Mouse (Mus musculus): ENCODE results near the gene Sgk1. TPM values are rescaled to one million over a fixed set of nuclear protein-coding genes. Genes with fewer than 3 reads are reported as not detected.

Gene Sgk1
- polyA plus RNA-seq, 2 experiments = 33.4 to 39.9 TPM

DNA sequence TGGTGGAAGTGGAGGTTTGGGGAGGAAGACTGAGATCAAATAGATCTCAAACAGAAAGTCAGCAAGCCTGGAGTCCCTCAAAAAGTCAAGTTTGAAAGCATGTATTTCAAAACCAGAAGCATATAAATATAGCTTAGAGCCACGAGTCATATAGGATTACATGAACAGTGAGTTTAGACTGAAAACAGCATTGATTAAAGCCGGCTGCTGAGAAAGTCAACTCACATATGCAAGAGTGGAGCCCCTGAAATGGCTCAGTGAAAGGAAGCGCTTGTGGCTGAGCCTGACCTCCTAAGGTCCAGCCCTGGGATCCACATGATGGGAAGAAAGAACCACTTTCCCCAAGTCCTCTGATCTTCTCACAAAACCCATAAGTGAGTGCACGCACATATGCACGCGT, 38.7 kb upstream of the Sgk1 start:
- TF ChIP-seq POLR2A (IDR thresholded peaks at IDR 0.05; ENCODE audit: borderline replicate concordance, extremely low read depth, insufficient read depth, insufficient read length) = no peak
- H3K36me3 ChIP-seq (ENCODE audit: control insufficient read depth, insufficient read depth, low read length) = no peaks in the 10 kb centered on the region
- no peaks in the 10 kb centered on the region for H3K27me3 ChIP-seq (ENCODE audit: control insufficient read depth, insufficient read depth, low read length)
- DNase-seq (ENCODE audit: low spot score) = no peak
- no peak for ATAC-seq (ENCODE audit: low FRiP score, low read depth)
- H3K4me1 ChIP-seq (ENCODE audit: control insufficient read depth, insufficient read depth, low read length) = no peaks in the 10 kb centered on the region
- no peak overlapping the region for H3K4me2 ChIP-seq (replicated peaks; ENCODE audit: low read depth, low read length, severe bottlenecking)
- H3K9ac ChIP-seq (ENCODE audit: low read depth, low read length, severe bottlenecking) = no peak overlapping the region
- no peaks in the 10 kb centered on the region for H3K9me3 ChIP-seq (ENCODE audit: control insufficient read depth, low read length)
- H3K4me3 ChIP-seq (replicated peaks; ENCODE audit: low read length) = no peak overlapping the region
- 78% methylated on average over 6 of the region's 6 CpGs for WGBS
- no peak overlapping the region for H3K27ac ChIP-seq (replicated peaks; ENCODE audit: low read depth, low read length)

DNA sequence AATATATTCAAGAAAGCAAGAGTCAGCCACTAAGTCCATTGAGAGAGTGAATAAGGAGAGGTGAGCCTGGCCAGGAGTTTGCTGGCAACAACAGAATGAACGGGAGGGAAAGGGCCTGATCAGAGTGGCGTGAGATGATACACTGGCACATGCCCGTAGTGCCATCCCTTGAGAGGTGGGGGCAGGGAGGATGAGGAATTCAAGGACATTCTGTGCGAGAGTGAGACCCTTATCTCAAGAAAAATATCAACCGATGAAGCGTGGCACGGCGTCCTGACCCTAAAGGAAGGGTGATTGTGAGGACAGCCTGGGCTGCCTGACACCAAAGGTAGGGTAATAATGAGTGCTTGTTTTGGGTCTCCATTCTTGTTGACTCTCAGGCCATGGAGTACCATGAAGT, 38.1 kb upstream of the Sgk1 start:
- H3K9me3 ChIP-seq (ENCODE audit: control insufficient read depth, low read length) = no peaks in the 10 kb centered on the region
- no peaks in the 10 kb centered on the region for H3K27me3 ChIP-seq (ENCODE audit: control insufficient read depth, insufficient read depth, low read length)
- ATAC-seq (ENCODE audit: low FRiP score, low read depth) = no peak
- no peak overlapping the region for H3K9ac ChIP-seq (ENCODE audit: low read depth, low read length, severe bottlenecking)
- 91% methylated on average over 8 of the region's 8 CpGs for WGBS
- H3K36me3 ChIP-seq (ENCODE audit: control insufficient read depth, insufficient read depth, low read length) = no peaks in the 10 kb centered on the region
- H3K4me2 ChIP-seq (replicated peaks; ENCODE audit: low read depth, low read length, severe bottlenecking) = no peak overlapping the region
- H3K4me3 ChIP-seq (replicated peaks; ENCODE audit: low read length) = no peak overlapping the region
- H3K4me1 ChIP-seq (ENCODE audit: control insufficient read depth, insufficient read depth, low read length) = no peaks in the 10 kb centered on the region
- DNase-seq (ENCODE audit: low spot score) = no peak
- TF ChIP-seq POLR2A (IDR thresholded peaks at IDR 0.05; ENCODE audit: borderline replicate concordance, extremely low read depth, insufficient read depth, insufficient read length) = no peak
- no peak overlapping the region for H3K27ac ChIP-seq (replicated peaks; ENCODE audit: low read depth, low read length)

- TF ChIP-seq POLR2A (IDR thresholded peaks at IDR 0.05; ENCODE audit: borderline replicate concordance, extremely low read depth, insufficient read depth, insufficient read length) = no peak
- DNase-seq (ENCODE audit: low spot score) = no peak
- Histone ChIP-seq H3K4me1 (ENCODE audit: control insufficient read depth, insufficient read depth, low read length) (no peaks in the 10 kb centered on the region), H3K36me3 (ENCODE audit: control insufficient read depth, insufficient read depth, low read length) (no peaks in the 10 kb centered on the region), H3K4me3 (replicated peaks; ENCODE audit: low read length) (no peak overlapping the region), H3K27ac (replicated peaks; ENCODE audit: low read depth, low read length) (no peak overlapping the region), H3K27me3 (ENCODE audit: control insufficient read depth, insufficient read depth, low read length) (no peaks in the 10 kb centered on the region), H3K9me3 (ENCODE audit: control insufficient read depth, low read length) (no peaks in the 10 kb centered on the region), H3K9ac (ENCODE audit: low read depth, low read length, severe bottlenecking) (no peak overlapping the region), H3K4me2 (replicated peaks; ENCODE audit: low read depth, low read length, severe bottlenecking) (no peak overlapping the region)
- WGBS = 72% methylated on average over 7 of the region's 7 CpGs
- ATAC-seq (ENCODE audit: low FRiP score, low read depth) = no peak
Observed at GRCm38 (mm10) chr10:21844391-21844790, 37.6 kb upstream of the Sgk1 start.

GRCm38 (mm10) chr10:21845601-21846282, 36.2 kb upstream of the Sgk1 start:
- H3K9ac ChIP-seq (ENCODE audit: low read depth, low read length, severe bottlenecking) = no peak overlapping the region
- no peak for DNase-seq (ENCODE audit: low spot score)
- no peak for ATAC-seq (ENCODE audit: low FRiP score, low read depth)
- no peak overlapping the region for H3K27ac ChIP-seq (replicated peaks; ENCODE audit: low read depth, low read length)
- no peaks in the 10 kb centered on the region for H3K27me3 ChIP-seq (ENCODE audit: control insufficient read depth, insufficient read depth, low read length)
- 78% methylated on average over 10 of the region's 10 CpGs for WGBS
- H3K4me3 ChIP-seq (replicated peaks; ENCODE audit: low read length) = no peak overlapping the region
- H3K4me2 ChIP-seq (replicated peaks; ENCODE audit: low read depth, low read length, severe bottlenecking) = no peak overlapping the region
- no peak for TF ChIP-seq POLR2A (IDR thresholded peaks at IDR 0.05; ENCODE audit: borderline replicate concordance, extremely low read depth, insufficient read depth, insufficient read length)
- no peaks in the 10 kb centered on the region for H3K9me3 ChIP-seq (ENCODE audit: control insufficient read depth, low read length)
- no peaks in the 10 kb centered on the region for H3K4me1 ChIP-seq (ENCODE audit: control insufficient read depth, insufficient read depth, low read length)
- H3K36me3 ChIP-seq (ENCODE audit: control insufficient read depth, insufficient read depth, low read length) = no peaks in the 10 kb centered on the region

- 88% methylated on average over 9 of the region's 9 CpGs for WGBS
- no peak for TF ChIP-seq POLR2A (IDR thresholded peaks at IDR 0.05; ENCODE audit: borderline replicate concordance, extremely low read depth, insufficient read depth, insufficient read length)
- Histone ChIP-seq H3K9ac (ENCODE audit: low read depth, low read length, severe bottlenecking) (no peak overlapping the region), H3K27me3 (ENCODE audit: control insufficient read depth, insufficient read depth, low read length) (no peaks in the 10 kb centered on the region), H3K4me3 (replicated peaks; ENCODE audit: low read length) (no peak overlapping the region), H3K4me1 (ENCODE audit: control insufficient read depth, insufficient read depth, low read length) (no peaks in the 10 kb centered on the region), H3K4me2 (replicated peaks; ENCODE audit: low read depth, low read length, severe bottlenecking) (no peak overlapping the region), H3K27ac (replicated peaks; ENCODE audit: low read depth, low read length) (no peak overlapping the region), H3K9me3 (ENCODE audit: control insufficient read depth, low read length) (no peaks in the 10 kb centered on the region), H3K36me3 (ENCODE audit: control insufficient read depth, insufficient read depth, low read length) (no peaks in the 10 kb centered on the region)
- ATAC-seq (ENCODE audit: low FRiP score, low read depth) (no peak), DNase-seq (ENCODE audit: low spot score) (no peak)
Observed at GRCm38 (mm10) chr10:21846366-21846765, 35.6 kb upstream of the Sgk1 start.

Measured in limb, embryonic 14.5 days (tissue).